Mouse (Mus musculus): ENCODE measurements around the gene Angel2.

The Angel2 gene

GRCm38 (mm10) chr1:190979100-190979563 lies 54.2 kb downstream of the Angel2 start, which contains the start of gene Vash2:
Gene Vash2, minus strand, starts transcription at chr1:190979296.
- DNase-seq (ENCODE audit: extremely low read depth, low read depth): peak; percentile 79

GRCm38 (mm10) chr1:190980470-190980869 lies 55.6 kb downstream of the Angel2 start:
- DNase-seq (ENCODE audit: extremely low read depth, low read depth): no peak

DNA sequence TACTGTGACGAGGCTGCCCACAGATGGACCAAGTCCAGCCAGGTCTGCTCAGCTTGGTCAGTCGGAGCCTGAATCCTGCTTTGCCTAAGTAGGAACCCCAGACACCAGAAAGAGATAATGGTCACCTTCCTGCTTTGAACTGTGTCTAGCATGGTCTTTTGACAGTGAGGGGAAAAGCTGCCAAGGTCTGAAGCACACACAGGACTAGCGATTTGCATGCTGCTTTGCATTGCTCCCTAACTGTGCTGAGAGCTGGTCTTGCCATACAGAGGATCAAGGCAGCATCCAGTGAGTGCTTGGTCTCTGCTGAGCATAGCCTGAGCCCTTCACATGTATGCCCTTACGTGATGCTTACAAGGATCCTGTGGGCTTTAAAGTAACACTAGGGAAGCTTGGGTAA lies 56.5 kb downstream of the Angel2 start:
- no peak for DNase-seq (ENCODE audit: extremely low read depth, low read depth)

GRCm38 (mm10) chr1:190989437-190990082 lies 64.6 kb downstream of the Angel2 start:
- no peak for DNase-seq (ENCODE audit: extremely low read depth, low read depth)

DNA sequence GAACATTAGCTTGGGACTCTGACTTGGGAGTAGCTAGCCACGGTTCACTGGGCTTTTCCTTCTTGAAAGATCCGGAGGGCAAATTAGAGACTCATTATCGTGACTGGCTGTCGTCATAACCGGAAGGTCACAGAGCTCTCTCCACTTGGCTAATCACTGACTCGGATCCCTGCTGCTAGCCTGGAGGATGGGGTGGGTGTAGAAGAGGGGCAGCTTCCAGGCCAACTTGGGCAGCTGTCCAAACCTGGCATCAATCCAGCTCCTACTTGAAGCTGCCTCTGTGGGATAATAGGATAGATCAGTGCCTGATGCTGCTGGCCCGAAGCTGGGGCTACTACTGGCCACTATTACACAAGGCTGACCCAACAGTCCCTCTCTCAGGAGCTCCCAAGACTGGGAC lies 70.6 kb downstream of the Angel2 start:
- DNase-seq (ENCODE audit: extremely low read depth, low read depth): no peak

GRCm38 (mm10) chr1:190996346-190996877 lies 71.5 kb downstream of the Angel2 start:
- DNase-seq (ENCODE audit: extremely low read depth, low read depth): no peak

Measured in MEL-GATA-1-ER (cell line).